8 mouse cellular contexts compared by ENCODE assay signal in genomic region chr2:151938780-151939200, GRCm38 (mm10). TPM values are rescaled to one million over a fixed set of nuclear protein-coding genes. Genes with fewer than 3 reads are reported as not detected.
DNase-seq lines count a peak whose midpoint lies in the region; ATAC-seq lines count a peak whose summit lies in the region.

No protein-coding gene starts in this region.

- DNase-seq in left cerebral cortex, postnatal 4 days = peak; percentile 79
- DNase-seq in left cerebral cortex, adult 9 months (ENCODE audit: low spot score in 2 of 2) = no peak
- peak; percentile 56 for DNase-seq in gastrocnemius, postnatal 14 days
- peak; percentile 59 for DNase-seq in lung, postnatal 10 days
- no peak for DNase-seq in natural killer cell, adult 2 months (ENCODE audit: low spot score in 2 of 2)
- DNase-seq in right cerebral cortex, postnatal 4 days = no peak

- peak; percentile 65 for ATAC-seq in cerebellum, adult (ENCODE audit: insufficient number of reproducible peaks, low FRiP score, low TSS enrichment)
- no peak for ATAC-seq in inflammation-experienced regulatory T-cells, adult 6 months

- intact Hi-C loops in left cerebral cortex, postnatal 4 days (cut with DNase I) = loop anchor here (5.0 kb wide), 1 partner anchor 54 kb away; no protein-coding TSS in a partner anchor
- intact Hi-C loops in gastrocnemius, postnatal 14 days (cut with DNase I; ENCODE audit: low total_unique reads) = no loop called here

RNA-seq across cellular contexts. Expression of gene Angpt4, which starts 27.8 kb away (rescaled TPM):
- total RNA-seq in left cerebral cortex, postnatal 4 days (2021) = not detected
- total RNA-seq in gastrocnemius, postnatal 14 days (2021) = under 1 TPM in 1 of 2 experiments, not detected in 1; 0.12 TPM
- polyA plus RNA-seq in inflammation-experienced regulatory T-cells, adult 6 months (2017; shearing (Covaris generic)) = not detected

RNA-seq across cellular contexts. Expression of gene Fam110a, which starts 41.2 kb away (rescaled TPM):
- total RNA-seq in left cerebral cortex, postnatal 4 days (2021) = 10 to 100 TPM; 19.0 to 20.5 TPM
- 1 to 10 TPM; 3.8 to 4.8 TPM for total RNA-seq in gastrocnemius, postnatal 14 days (2021)
- 10 to 100 TPM; 16.4 to 27.4 (median 18.3) TPM for polyA plus RNA-seq in inflammation-experienced regulatory T-cells, adult 6 months (2017; shearing (Covaris generic))

RNA-seq across cellular contexts. Expression of gene Slc52a3, which starts 57.5 kb away (rescaled TPM):
- total RNA-seq in left cerebral cortex, postnatal 4 days (2021) = 1 to 10 TPM; 2.2 to 2.5 TPM
- total RNA-seq in gastrocnemius, postnatal 14 days (2021) = 1 to 10 TPM; 1.3 to 1.4 TPM
- 10 to 100 TPM in 1 of 3 experiments, 1 to 10 TPM in 2; 5.3 to 16.5 (median 8.9) TPM for polyA plus RNA-seq in inflammation-experienced regulatory T-cells, adult 6 months (2017; shearing (Covaris generic))

Comparison
In these comparisons a context has a peak if more than half of its experiments do, and no peak if none do; other contexts are left out.
1. DNase-seq: peak in left cerebral cortex, postnatal 4 days (single experiment), gastrocnemius, postnatal 14 days (single experiment) and lung, postnatal 10 days (single experiment); none in left cerebral cortex, adult 9 months (0 of 2), natural killer cell, adult 2 months (0 of 2) and right cerebral cortex, postnatal 4 days (single experiment).